Mouse (Mus musculus) liver, adult 2 months (tissue): Measurements from ENCODE around the gene Arhgap31.

Experiments
- CTCF ChIP-seq: fragments of 200-500 bp; IDR thresholded peaks from 2 replicates; pipeline ENCODE4 v1.5.1; 2011; ENCODE audit warnings: low read depth, low read length, control low read depth
- POLR2A ChIP-seq: fragments of 200-500 bp; IDR thresholded peaks from 2 replicates; pipeline ENCODE4 v1.6.1; 2011; ENCODE audit warnings: low read length, control low read depth; ENCODE audit not compliant: insufficient read depth; ENCODE audit errors: extremely low read depth

GRCm38 (mm10) chr16:38679431-38680021, 33.5 kb downstream of the Arhgap31 start:
- TF ChIP-seq CTCF = no peak
- TF ChIP-seq POLR2A = no peak
